Comparison of ENCODE assay signal across 9 mouse cellular contexts in the genomic region with DNA sequence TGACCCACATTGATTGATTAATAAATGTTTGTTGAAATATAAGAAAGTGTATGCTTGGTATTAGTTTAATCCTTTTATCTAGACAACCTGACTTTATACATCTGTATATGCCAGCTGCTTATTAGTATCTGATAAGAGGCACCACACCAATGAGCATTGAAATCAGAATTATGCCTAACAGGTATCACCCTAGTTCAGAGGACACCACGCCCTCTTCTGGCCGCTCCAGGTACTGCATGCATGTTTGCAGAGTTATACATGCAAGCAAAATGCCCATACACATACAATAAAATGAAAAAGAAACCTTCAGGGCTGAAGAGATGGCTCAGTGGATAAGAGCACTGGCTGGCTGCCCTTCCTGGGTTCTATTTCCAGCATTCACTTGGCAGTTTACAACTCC. TPM values are rescaled to one million over a fixed set of nuclear protein-coding genes. Genes with fewer than 3 reads are reported as not detected.
DNase-seq lines count a peak whose midpoint lies in the region; ATAC-seq and TF ChIP-seq lines count a peak whose summit lies in the region.
"Had no signal": no experiment of that assay in that cellular context is flagged by ENCODE, and none has a peak within 500 bp of the region (broad histone marks: within the 10 kb centered on the region; RNA-seq: fewer than 3 reads in every experiment).

No protein-coding gene starts in this region.

- no peak overlapping the region for H3K27ac ChIP-seq in hindbrain, postnatal 0 days
- no peak overlapping the region for H3K27ac ChIP-seq in hindbrain, embryonic 11.5 days (ENCODE audit: low read depth, low read length)
- no peak overlapping the region for H3K27ac ChIP-seq in forebrain, embryonic 13.5 days

- no peaks in the 10 kb centered on the region for H3K36me3 ChIP-seq in hindbrain, postnatal 0 days (ENCODE audit: insufficient read depth, low read length)
- H3K36me3 ChIP-seq in hindbrain, embryonic 11.5 days (ENCODE audit: control insufficient read depth, insufficient read depth, low read length), result no peaks in the 10 kb centered on the region
- H3K36me3 ChIP-seq in forebrain, embryonic 13.5 days (ENCODE audit: poor library complexity, severe bottlenecking), result no peaks in the 10 kb centered on the region

- H3K27me3 ChIP-seq in hindbrain, postnatal 0 days (ENCODE audit: insufficient read depth, low read length), result no peaks in the 10 kb centered on the region
- no peaks in the 10 kb centered on the region for H3K27me3 ChIP-seq in hindbrain, embryonic 11.5 days (ENCODE audit: control insufficient read depth, insufficient read depth, low read length)
- H3K27me3 ChIP-seq in forebrain, embryonic 13.5 days, result no peaks in the 10 kb centered on the region

- no peaks in the 10 kb centered on the region for H3K9me3 ChIP-seq in hindbrain, postnatal 0 days (ENCODE audit: low read length)
- H3K9me3 ChIP-seq in hindbrain, embryonic 11.5 days (ENCODE audit: control insufficient read depth, low read length), result no peaks in the 10 kb centered on the region
- no peaks in the 10 kb centered on the region for H3K9me3 ChIP-seq in forebrain, embryonic 13.5 days (replicated peaks)

- H3K9ac ChIP-seq in hindbrain, postnatal 0 days (replicated peaks; ENCODE audit: low read length), result no peak overlapping the region
- no peak overlapping the region for H3K9ac ChIP-seq in hindbrain, embryonic 11.5 days (ENCODE audit: low read depth, low read length)
- no peak overlapping the region for H3K9ac ChIP-seq in forebrain, embryonic 13.5 days

- TF ChIP-seq CTCF in hindbrain, postnatal 0 days (IDR thresholded peaks at IDR 0.05; ENCODE audit: low read depth), result peak; percentile 64

- H3K4me2 ChIP-seq in hindbrain, postnatal 0 days (ENCODE audit: low read depth, low read length), result no peak overlapping the region
- H3K4me2 ChIP-seq in hindbrain, embryonic 11.5 days (replicated peaks; ENCODE audit: low read depth, low read length), result no peak overlapping the region
- H3K4me2 ChIP-seq in forebrain, embryonic 13.5 days, result no peak overlapping the region
- H3K4me2 ChIP-seq: heart, embryonic 11.5 days had no signal

- no peak for DNase-seq in hindbrain, postnatal 0 days (ENCODE audit: low spot score)
- no peak for DNase-seq in hindbrain, embryonic 11.5 days (ENCODE audit: low spot score)
- DNase-seq in spleen, postnatal 10 days (ENCODE audit: low spot score in 2 of 2), result peak; percentile 18 to 66
- DNase-seq in spleen, postnatal 14 days (ENCODE audit: low spot score in 2 of 2), result no peak
- DNase-seq in thymus, postnatal 25 days, result peak; percentile 34
- no peak for DNase-seq in neural tube, embryonic 10.5 days (ENCODE audit: extremely low spot score, low spot score)

- no peaks in the 10 kb centered on the region for H3K4me1 ChIP-seq in hindbrain, postnatal 0 days (ENCODE audit: insufficient read depth, low read length)
- no peaks in the 10 kb centered on the region for H3K4me1 ChIP-seq in hindbrain, embryonic 11.5 days (replicated peaks; ENCODE audit: control insufficient read depth, insufficient read depth, low read length)
- peaks cover 4% of the 10 kb centered on the region; the same call in 1 of the 2 replicates for H3K4me1 ChIP-seq in forebrain, embryonic 13.5 days

- no peak for ATAC-seq in hindbrain, postnatal 0 days
- no peak for ATAC-seq in hindbrain, embryonic 11.5 days (ENCODE audit: low FRiP score)
- peak; percentile 42; the same call in 1 of the 2 replicates for ATAC-seq in common myeloid progenitor, adult 5-6 weeks (replicated peaks; ENCODE audit: low read depth, poor library complexity, severe bottlenecking)
- ATAC-seq in forebrain, embryonic 13.5 days, result no peak

- WGBS in hindbrain, postnatal 0 days, result 4% methylated on average over 2 of the region's 2 CpGs
- WGBS in hindbrain, embryonic 11.5 days, result 8% methylated on average over 2 of the region's 2 CpGs
- 6% methylated on average over 2 of the region's 2 CpGs for WGBS in forebrain, embryonic 13.5 days

- no peak overlapping the region for H3K4me3 ChIP-seq in hindbrain, postnatal 0 days (ENCODE audit: low read length)
- no peak overlapping the region for H3K4me3 ChIP-seq in hindbrain, embryonic 11.5 days (ENCODE audit: low read depth, low read length)
- H3K4me3 ChIP-seq in forebrain, embryonic 13.5 days, result no peak overlapping the region

RNA-seq across cellular contexts. Expression of a gene that starts 7.1 kb away (rescaled TPM):
- total RNA-seq in hindbrain, postnatal 0 days (2014; rRNA removed), result 0.18 and 0.42 TPM in 2 replicates
- polyA plus RNA-seq in hindbrain, postnatal 0 days (2015; fragmentation: Nextera tagmentation; extraction: Ambion mirVana), result 0.51 and 0.62 TPM in 2 replicates
- polyA plus RNA-seq in hindbrain, embryonic 11.5 days (2014; fragmentation: Nextera tagmentation; extraction: Ambion mirVana), result 0.59 and 1.0 TPM in 2 replicates
- total RNA-seq in common myeloid progenitor, adult 5-6 weeks (2017), result 4.2 and 7.4 TPM in 2 replicates
- 0.19 and 0.39 TPM in 2 replicates for polyA plus RNA-seq in forebrain, embryonic 13.5 days (2015; fragmentation: Nextera tagmentation; extraction: Ambion mirVana)

RNA-seq across cellular contexts. Expression of a gene that starts 7.1 kb away (rescaled TPM):
- 40.5 and 41.2 TPM in 2 replicates for total RNA-seq in hindbrain, postnatal 0 days (2014; rRNA removed)
- 17.9 and 19.0 TPM in 2 replicates for polyA plus RNA-seq in hindbrain, postnatal 0 days (2015; fragmentation: Nextera tagmentation; extraction: Ambion mirVana)
- 9.7 and 11.1 TPM in 2 replicates for polyA plus RNA-seq in hindbrain, embryonic 11.5 days (2014; fragmentation: Nextera tagmentation; extraction: Ambion mirVana)
- total RNA-seq in common myeloid progenitor, adult 5-6 weeks (2017), result 53.2 and 68.3 TPM in 2 replicates
- 9.8 and 10.3 TPM in 2 replicates for polyA plus RNA-seq in forebrain, embryonic 13.5 days (2015; fragmentation: Nextera tagmentation; extraction: Ambion mirVana)

Comparison
In these comparisons a context has a peak if more than half of its experiments do, and no peak if none do; other contexts are left out.
1. DNase-seq: peak in spleen, postnatal 10 days (2 of 2) and thymus, postnatal 25 days (single experiment); none in hindbrain, postnatal 0 days (single experiment), hindbrain, embryonic 11.5 days (single experiment), spleen, postnatal 14 days (0 of 2) and neural tube, embryonic 10.5 days (single experiment).